Mouse (Mus musculus): ENCODE data around the gene Fgf9.

- TF ChIP-seq CTCF (IDR thresholded peaks at IDR 0.05; ENCODE audit: low read depth), result no peak
- no peak for TF ChIP-seq EP300 (IDR thresholded peaks at IDR 0.05; ENCODE audit: low read depth)
Measured at GRCm38 (mm10) chr14:58081955-58082354, 11.6 kb downstream of the Fgf9 start.

All from heart, postnatal 0 days (tissue).